Mouse (Mus musculus) spleen, postnatal 10 days (tissue): ENCODE measurements around the gene Slc2a3.

Source experiments
- DNase-seq, 2 experiments: peaks; one replicate each; pipeline ENCODE4 v3.0.0; 2021 to 2022; ENCODE audit warnings: low spot score in 2 of 2

The Slc2a3 gene

GRCm38 (mm10) chr6:122801301-122801800 is at the start of gene Slc2a3:
Gene Slc2a3 (minus strand): TSS chr6:122801640.
- peak; percentile 72 to 77 for DNase-seq

- no peak for DNase-seq
Observed at GRCm38 (mm10) chr6:122843759-122844158, 42.3 kb upstream of the Slc2a3 start.

- DNase-seq, result no peak
Observed at GRCm38 (mm10) chr6:122837539-122837938, 36.1 kb upstream of the Slc2a3 start.

DNA sequence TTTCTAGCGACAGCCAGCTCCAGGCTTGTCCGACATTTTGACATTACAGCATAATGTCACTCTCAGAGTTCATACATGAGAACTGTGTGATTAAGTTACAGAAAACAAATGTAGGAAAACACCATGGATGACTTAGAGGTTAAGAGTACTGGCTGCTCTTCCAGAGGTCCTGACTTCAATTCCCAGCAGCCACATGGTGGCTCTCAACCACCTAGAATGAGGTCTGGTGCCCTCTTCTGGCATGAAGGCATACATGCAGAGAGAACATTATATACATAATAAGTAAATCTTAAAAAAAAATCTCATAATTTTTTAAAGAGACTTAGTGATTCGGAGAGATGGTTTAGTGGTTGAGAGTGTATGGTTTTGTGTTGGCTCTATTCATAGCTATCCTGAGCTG is 35.5 kb upstream of the Slc2a3 start:
- DNase-seq, result no peak

DNA sequence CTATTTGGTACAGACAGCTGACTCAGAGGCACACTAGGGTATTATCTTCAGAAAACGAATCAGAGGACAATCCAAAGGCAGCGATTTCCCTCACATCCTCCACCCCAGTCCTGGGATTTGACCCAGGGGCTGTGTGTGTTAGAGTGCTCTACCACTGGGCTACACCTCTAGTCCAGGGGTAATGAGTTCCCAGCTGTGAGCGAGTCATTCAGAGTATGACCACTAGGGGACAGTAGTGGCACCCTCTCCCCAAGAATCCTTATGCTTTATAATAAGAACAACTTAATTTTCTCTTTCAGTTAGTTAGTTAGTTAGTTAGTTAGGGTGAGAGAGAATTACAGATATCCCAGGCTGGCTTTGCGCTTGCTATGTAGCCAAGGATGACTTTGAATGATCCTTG is 32.9 kb upstream of the Slc2a3 start:
- peak; percentile 31 to 72 for DNase-seq

DNA sequence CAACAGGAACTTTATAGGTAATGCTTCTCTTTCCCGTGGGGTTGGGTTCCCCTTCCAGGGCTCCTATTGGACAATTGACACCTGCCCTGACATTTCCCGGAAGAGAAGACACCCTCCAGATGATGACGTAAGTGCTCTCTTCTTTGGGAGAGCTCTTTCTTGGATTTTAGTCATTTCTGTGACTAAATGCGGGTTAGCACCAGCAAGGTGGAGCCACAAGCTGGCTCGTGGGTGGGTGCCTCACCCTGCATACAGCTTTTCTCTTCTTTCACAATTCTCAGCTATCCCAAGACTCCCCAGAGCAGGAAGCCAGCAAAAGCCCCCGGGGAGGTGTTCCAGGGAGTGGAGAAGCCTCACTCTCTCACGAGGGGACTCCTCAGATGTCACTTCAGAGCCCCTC is 31.4 kb upstream of the Slc2a3 start:
- DNase-seq, result no peak

DNA sequence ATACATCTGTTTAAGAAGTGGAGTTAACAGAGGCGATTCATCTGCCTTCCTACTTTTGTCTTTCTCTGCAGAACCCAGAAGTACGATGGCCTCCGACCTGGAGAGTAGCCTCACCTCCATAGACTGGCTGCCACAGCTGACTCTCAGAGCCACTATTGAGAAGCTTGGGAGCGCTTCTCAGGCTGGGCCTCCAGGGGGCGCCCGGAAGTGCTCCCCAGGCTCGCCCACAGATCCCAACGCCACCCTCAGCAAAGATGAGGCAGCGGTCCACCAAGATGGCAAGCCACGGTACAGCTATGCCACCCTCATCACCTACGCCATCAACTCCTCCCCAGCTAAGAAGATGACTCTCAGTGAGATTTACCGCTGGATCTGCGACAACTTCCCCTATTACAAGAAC is 26.6 kb upstream of the Slc2a3 start:
- DNase-seq, result peak; percentile 39 to 68

- DNase-seq, result peak; percentile 42 to 63
Observed at GRCm38 (mm10) chr6:122825923-122826742, 24.7 kb upstream of the Slc2a3 start.

DNA sequence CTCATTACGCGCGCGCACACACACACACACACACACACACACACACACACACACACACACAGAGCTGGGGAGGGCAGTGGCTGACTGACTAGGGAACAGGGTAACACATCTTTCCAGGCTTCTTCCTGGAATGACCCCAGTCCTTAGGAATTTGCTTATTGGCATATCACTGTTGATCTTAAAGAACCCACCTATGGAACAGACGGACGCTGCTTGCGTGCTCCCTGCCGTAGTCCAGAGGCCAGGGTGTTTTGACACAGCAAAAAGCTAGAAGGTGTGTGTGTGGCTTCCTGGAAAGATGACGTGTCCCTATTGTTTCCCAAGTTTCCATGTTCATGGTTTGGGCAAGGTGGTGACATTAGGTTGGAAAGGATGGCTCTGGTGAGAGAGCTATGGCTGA is 23.7 kb upstream of the Slc2a3 start:
- DNase-seq, result no peak

DNA sequence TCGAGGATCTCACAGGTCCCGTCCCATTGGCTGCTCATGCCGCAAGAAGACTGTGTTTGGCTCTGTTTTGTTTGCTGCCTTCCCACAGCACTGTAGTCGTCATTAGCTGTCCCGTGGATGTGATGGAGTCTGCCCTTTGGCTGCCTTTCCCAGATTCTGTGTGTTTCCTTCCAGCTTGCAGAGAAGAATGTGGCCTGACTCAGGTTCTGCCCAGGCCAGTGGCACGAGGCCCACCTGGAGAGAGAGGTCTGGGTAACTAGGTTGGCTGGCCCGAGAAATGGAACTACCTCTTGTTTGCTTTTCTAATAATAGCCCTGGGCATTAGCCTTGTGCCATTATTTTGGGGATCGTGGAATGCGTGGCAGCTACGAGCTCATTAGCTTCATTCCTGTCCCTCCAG is 22.6 kb upstream of the Slc2a3 start:
- no peak for DNase-seq

DNA sequence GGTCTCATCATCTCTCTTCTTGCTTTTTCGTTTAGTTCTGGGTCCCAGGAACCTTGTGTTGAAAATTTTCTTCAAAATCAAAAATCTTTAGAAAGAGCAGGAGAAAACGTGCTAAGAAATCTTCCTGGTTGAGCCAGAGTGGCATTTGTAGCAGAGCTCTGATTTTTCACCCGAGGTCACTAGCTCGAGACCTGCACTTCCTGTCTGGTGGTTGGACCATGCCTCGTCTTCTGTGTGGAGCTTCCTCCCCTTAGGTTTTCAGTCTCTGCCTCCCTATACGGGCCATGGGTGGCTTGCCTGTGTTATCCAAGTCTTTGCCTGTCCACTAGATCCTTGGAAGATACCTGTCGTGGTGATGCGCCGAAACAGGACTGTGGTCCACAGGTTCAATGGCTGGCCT is 20.4 kb upstream of the Slc2a3 start:
- no peak for DNase-seq

DNA sequence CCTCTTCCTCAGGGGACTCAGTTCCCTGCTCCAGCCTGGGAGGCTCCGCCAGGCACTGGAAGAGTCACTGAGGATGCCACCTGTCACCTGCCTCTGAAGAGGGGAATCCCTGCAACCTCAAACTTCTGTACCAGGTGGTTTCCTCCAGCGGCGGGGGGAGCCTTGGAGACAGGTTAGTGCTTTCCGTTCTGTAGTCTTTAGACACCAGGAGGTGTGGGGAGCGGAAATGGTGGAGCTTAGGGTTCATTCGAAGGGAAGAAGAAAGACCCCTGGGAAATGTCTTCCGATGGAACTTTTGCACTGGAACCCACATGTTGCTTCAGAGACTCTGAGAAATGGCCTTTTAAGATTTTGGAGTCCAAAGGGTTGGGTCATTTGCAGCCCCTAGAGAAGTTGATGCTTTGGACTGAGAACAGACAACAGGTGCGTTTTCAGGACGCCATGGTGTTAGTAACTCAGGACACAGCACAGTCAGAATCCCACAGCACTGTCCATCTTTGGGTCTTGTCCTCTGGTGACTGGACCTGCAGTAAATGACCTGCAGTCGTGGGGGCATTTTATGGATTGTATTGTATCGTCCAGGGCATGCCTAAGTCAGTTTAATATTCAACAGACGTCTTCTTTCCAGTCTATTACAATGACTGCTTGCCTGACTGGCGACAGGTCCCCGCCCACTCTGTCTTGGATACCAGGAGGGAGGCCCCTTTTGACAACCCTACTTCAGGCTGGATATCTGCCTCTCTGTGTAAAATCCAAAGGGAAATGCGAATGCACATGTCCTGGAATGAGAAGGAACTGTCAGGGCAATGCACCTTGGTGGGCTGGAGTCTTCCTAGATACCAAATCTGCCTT is 19.6 kb upstream of the Slc2a3 start:
- peak; percentile 33 to 59 for DNase-seq

DNA sequence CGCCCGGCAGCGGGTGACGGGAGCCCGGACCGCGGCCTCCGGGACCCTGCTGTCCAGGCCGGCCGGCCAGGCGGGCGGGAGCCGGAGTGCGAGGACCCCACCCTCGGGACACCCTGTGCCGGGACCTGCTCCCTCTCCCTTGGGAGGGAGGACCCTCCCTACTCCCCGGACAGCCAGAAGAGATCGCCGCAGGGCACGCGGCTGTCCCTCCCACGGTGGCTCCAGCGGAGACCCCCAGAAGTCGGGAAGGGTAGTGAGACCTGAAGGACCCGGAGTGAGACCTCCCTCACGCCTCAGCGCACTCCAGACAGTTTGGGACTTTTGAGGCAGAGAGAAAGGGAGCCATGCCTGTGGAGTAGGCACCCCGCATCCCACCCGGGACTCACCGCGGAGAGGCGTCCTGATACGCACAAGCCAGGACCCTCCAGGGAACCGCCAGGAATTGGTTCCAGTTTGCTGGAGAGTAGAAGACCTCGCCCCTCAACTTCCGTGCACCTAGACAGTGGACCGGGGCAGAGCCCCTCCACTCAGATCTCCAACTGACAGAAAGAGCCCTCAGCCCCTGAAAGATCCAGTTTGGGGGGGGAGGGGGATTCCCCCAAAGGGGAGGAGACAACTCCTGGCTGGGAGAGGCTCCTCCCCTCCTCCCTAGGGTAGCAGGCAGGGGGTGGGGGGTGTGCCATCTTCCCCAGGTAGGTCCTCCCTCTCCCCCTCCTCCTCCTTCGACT is 18.8 kb upstream of the Slc2a3 start:
- peak; percentile 49 to 70 for DNase-seq

- DNase-seq, result peak in 1 of 2 experiments; percentile 79
Observed at GRCm38 (mm10) chr6:122819306-122820070, 18.0 kb upstream of the Slc2a3 start, which contains the start of gene Foxj2. Gene Foxj2 (plus strand): TSS chr6:122819914.

GRCm38 (mm10) chr6:122813640-122814039 is 12.2 kb upstream of the Slc2a3 start:
- DNase-seq, result no peak

DNA sequence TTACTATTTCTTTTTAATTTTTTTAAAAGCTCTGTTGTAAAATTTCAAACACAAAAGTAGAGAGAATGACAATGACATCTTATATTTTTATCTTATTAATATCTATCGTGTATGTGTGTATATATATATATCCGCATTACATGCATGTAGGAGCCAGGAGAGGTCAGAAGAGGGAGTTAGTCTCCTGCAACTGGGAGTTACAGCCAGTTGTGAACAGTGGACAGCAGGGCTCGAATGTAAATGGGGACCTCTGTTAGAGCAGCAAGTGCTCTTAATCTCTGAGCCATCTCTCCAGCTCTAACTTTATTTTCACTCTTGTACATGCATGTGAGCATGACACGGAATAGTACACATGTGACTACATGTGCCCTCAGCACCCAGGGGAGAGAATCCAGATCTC is 11.3 kb upstream of the Slc2a3 start:
- no peak for DNase-seq

- DNase-seq, result peak; percentile 36 to 71
Observed at GRCm38 (mm10) chr6:122811771-122812600, 10.5 kb upstream of the Slc2a3 start.

GRCm38 (mm10) chr6:122811280-122811652 is 9.8 kb upstream of the Slc2a3 start:
- DNase-seq, result peak in 1 of 2 experiments; percentile 95

DNA sequence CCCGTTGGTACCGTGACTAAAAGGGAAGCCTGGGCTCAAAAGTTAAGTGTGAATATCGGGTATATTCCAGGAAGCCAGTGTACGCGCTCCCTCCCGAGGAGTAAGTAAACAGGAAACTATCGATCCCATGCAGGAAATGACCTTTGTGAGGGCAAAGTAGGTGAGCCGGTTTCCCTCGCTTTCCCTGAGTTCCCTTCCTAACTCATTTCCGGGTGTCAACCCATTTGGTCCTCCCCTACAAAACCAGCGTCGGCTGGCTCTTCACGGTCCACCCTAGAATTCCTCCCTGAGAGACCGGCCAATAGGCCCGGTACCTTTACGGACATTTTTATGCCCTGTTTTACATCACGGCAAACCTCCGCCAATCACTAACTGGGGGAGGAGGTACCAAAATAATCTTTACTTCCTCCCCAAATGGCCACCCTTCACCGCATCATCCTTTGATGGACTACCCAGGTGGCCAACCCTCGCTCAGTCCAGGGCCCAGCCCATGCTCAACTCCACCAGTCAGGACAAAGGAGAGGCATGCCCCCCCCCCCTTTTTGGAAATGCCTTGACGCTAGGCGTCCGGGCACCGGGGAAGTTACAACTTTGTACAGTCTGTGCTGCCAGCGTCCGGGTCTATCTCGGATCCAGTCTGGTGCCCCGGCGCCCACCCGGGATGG is 9.3 kb upstream of the Slc2a3 start:
- peak; percentile 89 to 96 for DNase-seq
